Mouse (Mus musculus): ENCODE measurements around the gene Col25a1. TPM values are rescaled to one million over a fixed set of nuclear protein-coding genes. Genes with fewer than 3 reads are reported as not detected.

Gene Col25a1
- polyA plus RNA-seq, 1 experiment, result 0.85 TPM

DNA sequence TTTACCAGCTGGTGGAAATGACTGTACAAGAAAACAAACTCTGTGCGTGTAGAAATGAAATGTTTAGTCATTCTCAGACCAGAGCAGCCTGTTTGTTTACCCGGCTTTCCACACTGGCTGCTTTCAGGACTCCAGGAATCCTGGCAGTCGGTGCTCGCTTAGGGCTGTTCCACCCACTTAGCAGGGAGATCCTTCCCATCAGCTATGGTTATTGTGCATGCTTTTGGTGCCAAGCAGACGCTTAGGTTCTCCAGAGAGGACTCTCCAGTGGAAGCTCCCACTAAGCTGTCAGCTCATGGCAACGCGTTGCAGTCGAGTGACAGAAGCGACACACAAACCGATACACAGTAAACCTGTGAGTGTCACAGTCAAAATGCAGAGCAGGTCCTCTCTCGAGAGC, 2.7 kb upstream of the Col25a1 start:
- Histone ChIP-seq H3K9me3 (replicated peaks; ENCODE audit: control insufficient read depth, insufficient read depth, low read length, poor library complexity, severe bottlenecking) (no peaks in the 10 kb centered on the region), H3K9ac (ENCODE audit: low read depth, poor library complexity, severe bottlenecking) (no peak overlapping the region), H3K4me1 (ENCODE audit: control insufficient read depth, insufficient read depth, low read length) (no peaks in the 10 kb centered on the region), H3K27me3 (ENCODE audit: control insufficient read depth, insufficient read depth, low read length, poor library complexity, severe bottlenecking) (no peaks in the 10 kb centered on the region), H3K4me3 (ENCODE audit: low read depth, low read length) (no peak overlapping the region), H3K27ac (ENCODE audit: insufficient read depth, low read length) (no peak overlapping the region), H3K36me3 (ENCODE audit: control insufficient read depth, insufficient read depth, low read length, poor library complexity, severe bottlenecking) (no peaks in the 10 kb centered on the region)
- no peak for TF ChIP-seq EP300 (IDR thresholded peaks at IDR 0.05; ENCODE audit: insufficient read depth, low read depth, low read length)

DNA sequence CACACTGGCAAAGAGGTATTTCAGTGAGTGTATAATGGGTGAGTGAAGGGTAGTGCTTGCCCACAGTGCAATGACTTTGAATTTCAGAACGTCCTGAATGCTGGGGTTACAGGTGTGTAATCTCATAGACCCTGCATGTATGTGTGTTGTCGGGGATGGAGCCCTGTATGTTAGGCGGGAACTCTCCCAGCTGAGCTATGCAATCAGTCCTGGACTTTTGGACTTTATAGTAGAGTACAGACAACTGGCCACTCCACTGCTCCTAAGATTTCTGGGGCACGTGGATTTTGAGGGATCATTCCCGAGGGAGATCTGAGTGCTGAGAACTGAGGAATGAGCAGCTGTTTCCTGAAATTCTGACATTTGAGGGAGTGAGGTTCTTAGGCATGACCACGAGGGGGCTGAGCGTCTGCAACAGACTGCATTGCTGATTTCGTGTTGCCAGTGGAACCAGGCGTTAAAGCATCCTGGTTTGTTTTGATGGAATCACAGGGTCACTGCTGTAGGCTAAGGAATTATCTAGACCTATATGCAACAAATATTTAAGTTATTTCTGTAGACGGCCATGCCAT, 1.6 kb upstream of the Col25a1 start:
- Histone ChIP-seq H3K9ac (ENCODE audit: low read depth, poor library complexity, severe bottlenecking) (no peak overlapping the region), H3K9me3 (replicated peaks; ENCODE audit: control insufficient read depth, insufficient read depth, low read length, poor library complexity, severe bottlenecking) (no peaks in the 10 kb centered on the region), H3K4me1 (ENCODE audit: control insufficient read depth, insufficient read depth, low read length) (no peaks in the 10 kb centered on the region), H3K27me3 (ENCODE audit: control insufficient read depth, insufficient read depth, low read length, poor library complexity, severe bottlenecking) (no peaks in the 10 kb centered on the region), H3K4me3 (ENCODE audit: low read depth, low read length) (no peak overlapping the region), H3K36me3 (ENCODE audit: control insufficient read depth, insufficient read depth, low read length, poor library complexity, severe bottlenecking) (no peaks in the 10 kb centered on the region), H3K27ac (ENCODE audit: insufficient read depth, low read length) (no peak overlapping the region)
- no peak for TF ChIP-seq POLR2A (IDR thresholded peaks at IDR 0.05; ENCODE audit: insufficient read depth, low read length)
- TF ChIP-seq CTCF (IDR thresholded peaks at IDR 0.05; ENCODE audit: low read depth, low read length), result no peak
- TF ChIP-seq EP300 (IDR thresholded peaks at IDR 0.05; ENCODE audit: insufficient read depth, low read depth, low read length), result no peak

DNA sequence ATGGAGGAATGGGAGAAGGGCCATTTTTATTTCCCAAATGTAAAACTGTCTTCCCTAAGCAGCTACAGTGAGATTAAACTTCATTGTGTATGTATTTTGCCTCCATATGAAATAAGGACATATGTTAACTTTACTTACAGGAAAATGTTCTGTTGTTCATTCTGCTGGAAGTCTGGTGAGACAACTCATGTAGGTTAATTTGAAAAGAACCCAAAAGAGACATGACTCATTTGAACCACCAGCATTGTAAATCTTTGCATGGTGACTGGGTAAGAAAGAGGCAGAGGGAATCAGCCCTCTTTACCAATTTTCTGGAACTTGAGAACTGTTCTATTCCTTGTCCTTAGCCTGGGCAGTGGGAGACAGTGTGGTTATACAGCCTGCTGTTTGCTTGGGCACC, 5.9 kb downstream of the Col25a1 start:
- Histone ChIP-seq H3K9ac (ENCODE audit: low read depth, poor library complexity, severe bottlenecking) (no peak overlapping the region), H3K36me3 (ENCODE audit: control insufficient read depth, insufficient read depth, low read length, poor library complexity, severe bottlenecking) (no peaks in the 10 kb centered on the region), H3K4me1 (ENCODE audit: control insufficient read depth, insufficient read depth, low read length) (no peaks in the 10 kb centered on the region), H3K9me3 (replicated peaks; ENCODE audit: control insufficient read depth, insufficient read depth, low read length, poor library complexity, severe bottlenecking) (no peaks in the 10 kb centered on the region), H3K27me3 (ENCODE audit: control insufficient read depth, insufficient read depth, low read length, poor library complexity, severe bottlenecking) (no peaks in the 10 kb centered on the region), H3K4me3 (ENCODE audit: low read depth, low read length) (no peak overlapping the region), H3K27ac (ENCODE audit: insufficient read depth, low read length) (no peak overlapping the region)
- TF ChIP-seq EP300 (IDR thresholded peaks at IDR 0.05; ENCODE audit: insufficient read depth, low read depth, low read length) (no peak), POLR2A (IDR thresholded peaks at IDR 0.05; ENCODE audit: insufficient read depth, low read length) (no peak)

DNA sequence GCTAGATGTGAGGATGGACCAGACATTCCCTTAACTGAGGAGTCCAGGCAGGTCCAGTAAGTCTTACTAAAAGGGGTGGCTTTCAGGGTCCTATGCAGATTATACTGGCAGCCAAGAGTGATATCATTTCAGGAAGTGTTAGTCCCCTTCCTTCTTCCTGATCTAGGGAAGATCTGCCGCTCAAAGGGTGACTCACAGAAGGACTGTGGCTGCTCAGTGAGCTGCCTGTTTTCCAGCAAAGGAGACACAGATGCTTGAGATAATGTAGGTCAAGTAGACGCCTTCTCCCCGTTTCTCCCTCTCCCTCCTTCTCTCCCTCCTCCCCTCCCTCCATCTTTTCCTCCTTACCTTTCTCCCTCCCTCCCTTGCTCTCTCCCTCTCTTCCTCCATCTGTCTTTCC, 6.3 kb downstream of the Col25a1 start:
- TF ChIP-seq EP300 (IDR thresholded peaks at IDR 0.05; ENCODE audit: insufficient read depth, low read depth, low read length) (no peak), CTCF (IDR thresholded peaks at IDR 0.05; ENCODE audit: low read depth, low read length) (no peak), POLR2A (IDR thresholded peaks at IDR 0.05; ENCODE audit: insufficient read depth, low read length) (no peak)
- Histone ChIP-seq H3K27ac (ENCODE audit: insufficient read depth, low read length) (no peak overlapping the region), H3K4me1 (ENCODE audit: control insufficient read depth, insufficient read depth, low read length) (no peaks in the 10 kb centered on the region), H3K9ac (ENCODE audit: low read depth, poor library complexity, severe bottlenecking) (no peak overlapping the region), H3K36me3 (ENCODE audit: control insufficient read depth, insufficient read depth, low read length, poor library complexity, severe bottlenecking) (no peaks in the 10 kb centered on the region), H3K27me3 (ENCODE audit: control insufficient read depth, insufficient read depth, low read length, poor library complexity, severe bottlenecking) (no peaks in the 10 kb centered on the region), H3K4me3 (ENCODE audit: low read depth, low read length) (no peak overlapping the region), H3K9me3 (replicated peaks; ENCODE audit: control insufficient read depth, insufficient read depth, low read length, poor library complexity, severe bottlenecking) (no peaks in the 10 kb centered on the region)

DNA sequence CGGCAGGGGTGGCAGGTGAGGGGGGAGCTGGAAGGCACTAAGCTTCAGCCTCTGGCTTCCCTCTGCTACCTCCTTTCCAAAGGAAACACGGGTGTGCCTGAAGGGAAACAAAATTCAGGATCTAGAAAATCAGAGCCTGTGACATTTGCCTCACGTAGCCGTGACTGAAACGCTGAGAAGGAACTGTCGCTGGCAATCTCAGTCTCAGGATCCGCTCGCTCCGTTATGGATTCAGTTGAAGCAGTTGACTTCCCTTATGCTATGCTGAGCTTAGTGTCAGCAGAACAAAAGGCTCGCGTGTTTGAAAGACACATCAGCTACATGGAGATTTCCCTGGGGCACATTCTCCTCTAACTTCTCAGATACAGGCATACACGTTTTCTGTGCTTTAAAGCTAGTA, 14.6 kb downstream of the Col25a1 start:
- Histone ChIP-seq H3K4me1 (ENCODE audit: control insufficient read depth, insufficient read depth, low read length) (no peaks in the 10 kb centered on the region), H3K9ac (ENCODE audit: low read depth, poor library complexity, severe bottlenecking) (no peak overlapping the region), H3K9me3 (replicated peaks; ENCODE audit: control insufficient read depth, insufficient read depth, low read length, poor library complexity, severe bottlenecking) (no peaks in the 10 kb centered on the region), H3K27me3 (ENCODE audit: control insufficient read depth, insufficient read depth, low read length, poor library complexity, severe bottlenecking) (no peaks in the 10 kb centered on the region; the same call in 1 of the 2 replicates), H3K27ac (ENCODE audit: insufficient read depth, low read length) (no peak overlapping the region), H3K36me3 (ENCODE audit: control insufficient read depth, insufficient read depth, low read length, poor library complexity, severe bottlenecking) (no peaks in the 10 kb centered on the region), H3K4me3 (ENCODE audit: low read depth, low read length) (no peak overlapping the region)
- TF ChIP-seq EP300 (IDR thresholded peaks at IDR 0.05; ENCODE audit: insufficient read depth, low read depth, low read length) (no peak), POLR2A (IDR thresholded peaks at IDR 0.05; ENCODE audit: insufficient read depth, low read length) (no peak), CTCF (IDR thresholded peaks at IDR 0.05; ENCODE audit: low read depth, low read length) (no peak)

DNA sequence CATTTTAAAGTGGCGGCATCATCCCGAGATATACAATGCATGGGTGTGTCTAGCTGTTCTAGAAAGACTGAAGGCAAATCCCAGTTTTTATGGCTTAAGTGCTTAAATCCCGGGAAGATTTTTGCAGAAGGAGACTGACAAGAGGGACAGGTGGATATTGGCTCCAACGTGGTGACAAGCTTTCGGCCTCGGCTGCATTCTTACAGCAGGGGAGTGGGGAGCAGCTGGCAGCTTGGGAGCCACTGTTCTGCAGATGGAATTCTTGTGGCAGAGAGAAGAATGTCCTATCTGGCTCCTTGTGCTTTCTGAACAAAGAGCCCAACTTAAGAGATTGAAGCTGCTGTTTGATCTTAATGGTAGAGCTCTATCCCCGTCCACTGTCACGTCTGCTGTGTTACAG, 16.5 kb downstream of the Col25a1 start:
- Histone ChIP-seq H3K9me3 (replicated peaks; ENCODE audit: control insufficient read depth, insufficient read depth, low read length, poor library complexity, severe bottlenecking) (no peaks in the 10 kb centered on the region), H3K27me3 (ENCODE audit: control insufficient read depth, insufficient read depth, low read length, poor library complexity, severe bottlenecking) (no peaks in the 10 kb centered on the region; the same call in 1 of the 2 replicates), H3K4me1 (ENCODE audit: control insufficient read depth, insufficient read depth, low read length) (no peaks in the 10 kb centered on the region), H3K9ac (ENCODE audit: low read depth, poor library complexity, severe bottlenecking) (no peak overlapping the region), H3K27ac (ENCODE audit: insufficient read depth, low read length) (no peak overlapping the region), H3K4me3 (ENCODE audit: low read depth, low read length) (no peak overlapping the region), H3K36me3 (ENCODE audit: control insufficient read depth, insufficient read depth, low read length, poor library complexity, severe bottlenecking) (no peaks in the 10 kb centered on the region)
- TF ChIP-seq POLR2A (IDR thresholded peaks at IDR 0.05; ENCODE audit: insufficient read depth, low read length), result no peak
- no peak for TF ChIP-seq CTCF (IDR thresholded peaks at IDR 0.05; ENCODE audit: low read depth, low read length)
- no peak for TF ChIP-seq EP300 (IDR thresholded peaks at IDR 0.05; ENCODE audit: insufficient read depth, low read depth, low read length)

All from ES-Bruce4 (cell line).